Mouse (Mus musculus): ENCODE results near the gene Crybb1.

The Crybb1 gene

GRCm38 (mm10) chr5:112237866-112238570 is 17.6 kb upstream of the Crybb1 start:
- no peak for DNase-seq (ENCODE audit: low spot score in 2 of 2)

- DNase-seq (ENCODE audit: low spot score in 2 of 2): no peak
Observed at GRCm38 (mm10) chr5:112238781-112239482, 16.7 kb upstream of the Crybb1 start.

- DNase-seq (ENCODE audit: low spot score in 2 of 2): peak; percentile 76 to 85
Observed at GRCm38 (mm10) chr5:112240761-112241160, 14.9 kb upstream of the Crybb1 start.

GRCm38 (mm10) chr5:112241849-112242248 is 13.8 kb upstream of the Crybb1 start:
- DNase-seq (ENCODE audit: low spot score in 2 of 2): no peak

- DNase-seq (ENCODE audit: low spot score in 2 of 2): peak; percentile 49 to 59
Observed at GRCm38 (mm10) chr5:112242361-112242778, 13.2 kb upstream of the Crybb1 start.

- no peak for DNase-seq (ENCODE audit: low spot score in 2 of 2)
Observed at GRCm38 (mm10) chr5:112243041-112243440, 12.6 kb upstream of the Crybb1 start.

GRCm38 (mm10) chr5:112243539-112244274 is 11.9 kb upstream of the Crybb1 start:
- DNase-seq (ENCODE audit: low spot score in 2 of 2): no peak

- DNase-seq (ENCODE audit: low spot score in 2 of 2): no peak
Observed at GRCm38 (mm10) chr5:112244275-112244562, 11.4 kb upstream of the Crybb1 start.

- DNase-seq (ENCODE audit: low spot score in 2 of 2): no peak
Observed at GRCm38 (mm10) chr5:112244890-112245615, 10.6 kb upstream of the Crybb1 start.

GRCm38 (mm10) chr5:112247399-112247798 is 8.2 kb upstream of the Crybb1 start:
- DNase-seq (ENCODE audit: low spot score in 2 of 2): no peak

- no peak for DNase-seq (ENCODE audit: low spot score in 2 of 2)
Observed at GRCm38 (mm10) chr5:112249106-112249505, 6.5 kb upstream of the Crybb1 start.

GRCm38 (mm10) chr5:112252400-112252799 is 3.2 kb upstream of the Crybb1 start, which contains the start of gene Cryba4:
TSS of gene Cryba4 (minus strand) at chr5:112252518.
- DNase-seq (ENCODE audit: low spot score in 2 of 2): no peak

- no peak for DNase-seq (ENCODE audit: low spot score in 2 of 2)
Observed at GRCm38 (mm10) chr5:112253169-112253568, 2.4 kb upstream of the Crybb1 start.

- DNase-seq (ENCODE audit: low spot score in 2 of 2): no peak
Observed at GRCm38 (mm10) chr5:112254282-112254806, 1.3 kb upstream of the Crybb1 start.

- no peak for DNase-seq (ENCODE audit: low spot score in 2 of 2)
Observed at GRCm38 (mm10) chr5:112256457-112256856, 842 bp downstream of the Crybb1 start.

- DNase-seq (ENCODE audit: low spot score in 2 of 2): no peak
Observed at GRCm38 (mm10) chr5:112257896-112258295, 2.3 kb downstream of the Crybb1 start.

GRCm38 (mm10) chr5:112259862-112260650 is 4.4 kb downstream of the Crybb1 start:
- DNase-seq (ENCODE audit: low spot score in 2 of 2): no peak

- DNase-seq (ENCODE audit: low spot score in 2 of 2): no peak
Observed at GRCm38 (mm10) chr5:112260818-112261217, 5.2 kb downstream of the Crybb1 start.

GRCm38 (mm10) chr5:112264099-112264498 is 8.5 kb downstream of the Crybb1 start:
- DNase-seq (ENCODE audit: low spot score in 2 of 2): peak; percentile 38 to 66

GRCm38 (mm10) chr5:112265110-112265509 is 9.5 kb downstream of the Crybb1 start:
- DNase-seq (ENCODE audit: low spot score in 2 of 2): no peak

GRCm38 (mm10) chr5:112265515-112265914 is 9.9 kb downstream of the Crybb1 start:
- peak in 1 of 2 experiments; percentile 47 for DNase-seq (ENCODE audit: low spot score in 2 of 2)
